Mouse (Mus musculus): ENCODE results near the gene Slc35f4.

Slc35f4 gene

DNA sequence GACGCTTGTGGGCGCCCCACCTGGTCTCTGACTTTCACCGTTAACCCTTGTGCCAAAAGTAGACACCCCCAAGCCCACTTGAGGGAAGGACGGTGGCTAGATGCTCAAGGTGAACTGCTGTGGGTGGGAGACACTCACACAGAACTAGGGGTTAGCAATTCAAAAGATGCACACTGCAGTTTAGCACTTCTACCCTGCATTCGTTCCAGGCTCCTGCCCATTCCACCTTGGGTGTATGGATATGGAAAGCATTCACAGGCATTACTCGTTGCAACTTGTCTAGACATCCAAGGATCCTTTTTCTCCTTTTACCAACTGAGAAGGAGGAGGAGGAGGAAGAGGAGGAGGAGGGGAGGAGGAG is at the start of gene Slc35f4:
Gene Slc35f4 (minus strand): TSS at position 116 of the 361 bp plus-strand sequence.
- DNase-seq (ENCODE audit: low read depth, low spot score) = no peak

DNA sequence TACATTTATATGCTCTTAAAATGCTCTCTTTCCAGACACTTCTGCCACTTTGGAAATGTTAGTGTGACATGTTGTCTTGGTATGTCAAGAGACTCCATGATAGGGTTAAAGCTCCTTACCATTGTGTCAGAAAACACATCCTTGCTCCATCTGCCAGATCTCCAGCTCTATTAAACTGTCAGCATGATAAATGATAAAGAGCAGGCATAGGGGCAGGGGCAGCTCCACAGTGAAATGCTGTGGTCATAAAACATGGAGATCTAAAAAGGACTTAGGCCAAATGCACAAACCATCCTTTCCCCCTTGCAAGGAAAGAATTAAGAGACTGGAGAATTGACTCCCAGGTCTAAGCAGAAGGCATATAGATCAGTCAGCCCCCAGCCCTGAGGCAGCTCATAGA is 42.5 kb upstream of the Slc35f4 start:
- no peak for DNase-seq (ENCODE audit: low read depth, low spot score)

DNA sequence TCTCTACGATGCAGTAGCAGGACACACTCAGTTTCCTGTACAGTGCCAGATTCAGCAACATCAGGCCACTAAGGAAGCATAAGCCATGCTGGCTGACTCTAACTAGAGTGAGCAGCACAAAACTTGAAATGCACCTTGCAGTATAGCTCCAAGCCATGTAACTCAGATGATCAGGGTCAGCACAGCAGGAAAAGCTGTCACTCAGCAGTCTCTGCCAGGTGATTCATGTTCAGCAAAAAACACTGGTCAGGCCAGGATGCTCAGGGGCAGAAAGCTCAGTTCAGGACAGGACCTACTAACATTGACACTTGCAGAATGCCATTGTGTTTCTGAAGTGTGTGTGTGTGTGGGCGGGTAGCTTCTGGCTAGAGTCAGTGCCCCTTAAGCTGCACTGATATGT is 34.9 kb upstream of the Slc35f4 start:
- no peak for DNase-seq (ENCODE audit: low read depth, low spot score)

DNA sequence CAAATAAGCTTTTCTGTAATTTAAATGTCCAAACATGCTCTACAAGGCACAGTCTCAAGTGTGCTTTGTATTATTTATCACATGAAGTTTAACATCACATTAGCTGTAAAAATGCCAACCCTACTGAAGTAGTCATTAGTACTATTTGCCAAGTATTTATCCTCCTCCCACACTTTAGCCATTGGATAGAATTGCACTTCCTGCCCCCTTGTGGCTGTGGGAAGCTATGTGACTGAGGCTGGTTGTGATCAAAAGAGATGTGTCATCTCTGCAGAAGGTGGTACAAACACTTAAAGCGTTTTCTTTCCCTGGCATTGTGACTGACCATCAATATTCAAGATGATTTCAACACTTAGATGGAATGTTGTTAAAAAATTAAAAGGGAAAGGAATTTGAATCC is 14.3 kb upstream of the Slc35f4 start:
- no peak for DNase-seq (ENCODE audit: low read depth, low spot score)

DNA sequence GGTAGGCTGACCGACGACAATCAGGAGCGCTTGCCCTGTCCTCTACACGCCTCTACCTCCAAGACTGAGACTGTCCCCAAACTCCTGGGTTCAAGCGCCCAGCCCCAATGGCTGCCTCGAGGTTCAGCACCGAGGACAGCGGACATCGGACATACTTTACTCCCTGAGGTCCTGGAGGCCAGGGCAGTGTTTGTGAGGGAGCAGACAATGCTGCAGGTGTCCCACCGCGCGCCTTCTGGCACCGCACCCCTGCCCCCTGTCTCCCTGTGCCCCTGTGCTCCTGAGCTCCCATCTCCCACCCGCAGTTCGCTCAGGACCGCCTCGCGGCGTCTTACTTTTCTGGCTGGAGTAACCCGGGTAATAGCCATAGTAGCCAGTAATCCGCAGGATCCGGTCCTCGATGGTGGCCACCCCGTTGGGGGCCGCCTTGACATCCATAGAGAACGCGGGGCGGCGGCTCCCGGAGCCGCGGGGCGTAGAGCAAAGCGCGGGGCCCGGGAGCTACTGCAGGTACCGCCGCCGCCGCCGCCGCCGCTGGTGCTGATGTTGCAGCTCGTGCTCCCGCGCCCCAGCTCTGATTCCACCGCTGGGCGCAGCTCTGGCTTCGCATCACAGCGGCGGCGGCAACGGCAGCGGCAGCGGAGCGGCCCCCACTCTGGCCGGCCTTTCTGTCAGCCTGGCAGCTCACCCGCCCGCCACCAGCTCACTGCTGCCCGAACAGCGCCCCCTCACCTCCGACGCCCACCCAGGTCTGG is 493 bp downstream of the Slc35f4 start:
- DNase-seq (ENCODE audit: low read depth, low spot score) = no peak

DNA sequence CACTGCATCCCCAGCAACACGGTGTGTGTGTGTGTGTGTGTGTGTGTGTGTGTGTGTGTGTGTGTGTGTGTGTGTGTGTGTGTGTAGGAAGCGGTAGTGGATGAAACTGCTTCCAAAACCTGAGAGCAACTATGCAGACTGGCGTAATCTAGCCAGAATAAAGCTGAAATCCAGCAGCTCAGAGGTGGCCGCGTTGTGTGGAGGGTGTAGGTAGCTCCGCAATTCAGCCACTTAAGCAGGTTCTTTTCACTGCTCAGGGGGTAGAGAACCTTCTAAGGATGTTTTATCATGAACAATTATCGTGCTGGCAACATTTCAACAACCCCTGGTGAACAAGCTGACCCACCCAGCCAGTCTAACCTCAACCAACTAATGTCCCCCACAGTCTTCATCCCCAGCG is 1.2 kb downstream of the Slc35f4 start:
- DNase-seq (ENCODE audit: low read depth, low spot score) = no peak

DNA sequence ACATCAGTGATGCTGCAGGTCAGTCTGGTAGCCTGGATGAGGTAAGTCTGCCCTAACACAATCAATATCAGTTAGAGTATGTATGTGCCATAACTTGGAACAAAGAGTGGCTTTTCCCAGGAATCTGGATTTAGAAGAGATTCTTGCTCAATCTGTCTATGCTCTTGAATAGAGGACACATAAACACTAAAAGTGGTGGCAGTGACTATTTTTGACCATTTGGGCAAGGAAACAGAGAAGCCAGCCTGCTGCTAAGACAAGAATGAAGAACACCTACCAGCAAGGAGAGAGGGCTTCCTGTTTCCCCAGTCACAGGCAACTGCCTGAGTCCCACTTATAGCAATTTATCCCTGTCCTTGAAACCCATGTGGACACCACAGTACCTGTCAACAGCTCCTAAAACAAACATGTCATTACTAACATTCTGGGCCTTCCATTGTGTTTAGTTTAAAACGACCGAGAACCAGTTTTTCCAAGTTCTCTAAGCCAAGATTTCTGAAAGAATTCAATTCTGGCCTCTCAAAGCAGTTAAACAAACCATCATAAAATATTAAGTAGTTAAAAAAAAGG is 10.7 kb downstream of the Slc35f4 start:
- no peak for DNase-seq (ENCODE audit: low read depth, low spot score)

DNA sequence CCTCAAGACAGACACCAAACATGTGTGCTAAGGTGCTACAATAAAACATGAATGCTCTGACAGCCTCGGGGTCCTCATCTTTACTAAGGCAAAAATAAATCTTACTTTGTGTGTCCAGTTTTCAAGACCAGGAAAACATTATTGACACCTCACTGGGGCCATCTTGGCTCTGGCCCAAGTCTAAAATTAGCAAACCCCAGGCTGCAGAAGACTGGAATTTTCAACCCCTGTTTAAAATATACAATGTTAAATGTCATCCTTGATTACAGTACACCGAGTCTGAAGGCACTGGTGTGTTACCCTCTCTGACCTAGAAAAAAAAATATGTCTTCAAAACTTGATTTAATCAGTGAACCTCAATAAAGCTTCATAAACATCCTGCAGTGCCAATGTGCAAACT is 11.7 kb downstream of the Slc35f4 start:
- no peak for DNase-seq (ENCODE audit: low read depth, low spot score)

DNA sequence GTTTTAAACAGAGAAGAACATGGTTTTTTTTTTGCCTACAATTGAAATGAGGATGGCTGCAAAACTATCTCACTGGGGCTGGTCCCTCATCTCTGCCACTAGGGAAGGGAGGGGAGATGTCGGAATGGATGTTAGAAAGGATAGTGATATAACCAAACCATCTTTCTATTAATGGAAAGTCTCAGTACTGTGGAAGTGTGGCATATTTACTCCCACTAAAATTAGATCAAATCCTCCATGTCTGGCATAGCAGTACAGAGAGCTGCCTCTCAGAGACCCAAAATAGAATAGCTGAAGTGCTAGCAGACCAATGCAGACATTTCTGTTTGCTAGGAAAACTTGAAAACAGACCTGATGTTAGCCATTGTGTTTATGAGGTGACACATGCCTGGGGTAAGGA is 30.7 kb downstream of the Slc35f4 start:
- DNase-seq (ENCODE audit: low read depth, low spot score) = no peak

DNA sequence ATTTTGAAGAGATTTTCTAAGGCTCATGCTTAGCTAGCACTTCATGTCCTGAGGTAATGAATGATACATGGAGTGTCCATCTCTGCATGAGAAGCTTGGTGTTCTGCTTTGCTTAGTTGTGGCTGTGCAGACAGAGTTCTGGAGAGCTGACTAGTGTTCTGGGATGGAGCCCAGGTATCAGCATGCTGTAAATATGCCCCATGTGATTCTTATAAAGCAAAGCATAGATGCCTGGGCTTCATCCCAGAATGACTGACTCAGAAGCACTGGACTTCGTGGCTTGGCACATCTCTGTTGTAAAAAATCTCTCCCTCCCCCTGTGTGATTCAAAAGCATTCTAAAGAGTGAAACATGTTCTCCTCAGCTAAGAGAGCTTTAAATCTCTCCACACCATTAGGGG is 32.1 kb downstream of the Slc35f4 start:
- no peak for DNase-seq (ENCODE audit: low read depth, low spot score)

DNA sequence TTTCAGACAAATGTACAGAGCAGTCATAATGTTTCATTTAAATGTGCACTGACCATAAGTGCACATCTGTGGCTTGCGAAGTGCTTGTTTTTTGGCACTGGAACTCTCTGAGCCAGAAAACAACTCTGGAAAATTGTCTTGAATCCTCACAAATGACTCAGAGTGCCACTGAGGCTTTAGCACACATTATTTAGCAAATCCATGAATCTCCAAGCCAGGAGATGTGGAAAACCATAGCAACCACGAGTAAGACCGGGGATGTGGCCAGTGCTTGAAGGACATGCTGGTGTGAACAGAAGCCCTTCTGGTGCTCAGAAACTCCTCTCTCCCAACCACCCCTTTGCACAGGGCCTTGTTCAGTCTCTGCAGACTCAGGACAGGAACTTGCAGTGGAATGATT is 33.3 kb downstream of the Slc35f4 start:
- DNase-seq (ENCODE audit: low read depth, low spot score) = no peak

DNA sequence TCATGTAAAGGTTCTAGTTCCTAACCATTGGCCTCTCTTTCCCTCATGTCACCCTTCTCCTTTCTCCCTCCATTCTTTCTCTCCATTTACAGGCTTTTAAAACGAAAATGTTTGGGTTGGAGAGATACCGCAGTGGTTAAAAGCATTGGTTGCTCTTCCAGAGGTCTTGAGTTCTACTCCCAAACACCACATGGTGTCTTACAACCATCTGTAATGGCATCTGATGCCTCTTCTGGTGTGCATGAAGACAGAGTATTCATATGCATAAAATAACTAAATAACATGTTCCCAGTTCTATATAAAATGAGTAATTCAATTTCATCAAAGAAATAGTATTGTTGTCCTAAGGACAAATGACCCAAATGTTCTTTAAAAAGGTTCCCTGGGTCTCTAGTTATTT is 49.2 kb downstream of the Slc35f4 start:
- DNase-seq (ENCODE audit: low read depth, low spot score) = no peak

DNA sequence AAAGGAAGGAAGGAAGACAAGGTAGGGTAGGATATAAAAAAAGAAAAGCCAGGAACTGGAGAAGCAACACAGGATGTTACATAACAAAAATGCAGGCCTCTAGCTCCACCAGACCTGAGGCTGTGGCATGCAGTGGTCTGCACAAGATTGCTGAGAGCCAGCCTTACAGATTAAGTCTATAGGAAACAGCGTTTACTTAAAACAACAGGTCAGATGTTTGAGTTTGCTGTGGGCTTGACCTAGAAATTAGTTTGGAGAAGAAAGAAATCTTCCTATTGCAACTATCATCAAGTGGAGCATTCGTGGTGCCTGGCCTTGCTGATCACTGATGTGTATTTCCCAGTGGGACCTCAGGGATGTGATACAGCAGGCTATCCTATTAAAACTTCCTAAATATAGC is 64.1 kb downstream of the Slc35f4 start:
- DNase-seq (ENCODE audit: low read depth, low spot score) = no peak

DNA sequence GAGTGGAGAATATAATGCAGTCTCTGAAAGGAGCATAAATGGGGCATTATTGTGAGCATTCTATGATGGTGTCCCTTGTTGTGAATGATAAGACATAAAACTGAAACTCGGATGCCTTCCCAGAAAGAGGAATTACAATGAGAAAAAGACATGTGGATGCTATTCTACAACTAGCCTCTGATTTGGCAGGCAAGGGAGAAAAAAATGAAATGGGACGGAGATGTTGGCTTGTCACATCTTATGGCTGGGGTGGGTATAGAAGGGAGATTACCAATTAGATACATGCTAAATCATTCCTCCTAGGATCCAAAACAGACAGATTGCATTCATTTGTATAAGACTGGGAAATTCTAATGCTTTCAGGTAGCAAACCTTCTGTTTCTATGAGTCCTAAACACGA is 65.0 kb downstream of the Slc35f4 start:
- no peak for DNase-seq (ENCODE audit: low read depth, low spot score)

DNA sequence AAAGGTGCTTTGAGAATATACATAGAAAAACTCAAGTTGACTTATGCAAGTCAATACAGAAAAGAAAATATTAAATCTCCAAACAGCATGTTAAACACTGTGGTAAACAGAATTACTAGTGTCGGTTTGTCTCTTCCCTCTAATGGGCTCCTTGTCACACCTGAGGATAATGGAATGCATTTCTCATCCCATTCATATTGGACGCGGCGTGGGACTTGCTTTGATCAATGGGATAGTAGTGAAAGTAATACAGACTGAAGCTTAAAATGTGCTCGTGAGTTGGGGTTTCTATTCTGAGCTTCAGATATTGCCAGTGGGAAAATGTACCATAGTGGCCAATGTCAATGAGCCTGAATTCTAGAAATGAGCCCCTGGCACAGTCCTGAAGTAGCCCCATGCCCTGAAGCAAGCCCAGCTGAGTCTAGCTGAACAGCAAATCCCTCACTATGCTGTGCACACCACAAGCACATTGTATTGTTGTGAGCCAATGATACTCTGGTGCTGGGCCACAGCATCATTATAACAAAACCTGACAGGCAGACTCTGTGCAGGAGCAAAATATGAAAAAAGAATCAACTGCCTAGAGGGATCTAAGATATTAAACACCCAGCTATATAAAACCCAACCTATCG is 71.4 kb downstream of the Slc35f4 start:
- no peak for DNase-seq (ENCODE audit: low read depth, low spot score)

DNA sequence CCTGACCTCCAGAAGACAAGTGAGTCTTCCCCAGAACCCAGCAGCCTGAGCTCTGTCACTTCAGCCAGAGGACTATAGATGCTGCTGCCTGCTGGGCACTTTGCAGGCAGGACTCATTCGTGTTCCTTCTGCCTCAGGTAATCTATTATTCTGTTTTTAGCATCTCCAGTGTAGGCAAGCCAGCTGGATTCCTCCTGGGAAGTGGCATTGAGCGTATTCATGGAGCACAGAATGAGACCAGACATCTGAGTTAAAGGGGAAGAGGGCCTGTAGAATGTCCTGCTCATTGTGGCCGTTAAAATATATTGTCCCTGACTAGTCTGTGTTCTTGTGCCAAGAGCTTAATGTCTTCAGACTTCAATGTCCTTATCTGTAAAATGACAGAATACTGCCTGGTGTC is 72.1 kb downstream of the Slc35f4 start:
- no peak for DNase-seq (ENCODE audit: low read depth, low spot score)

DNA sequence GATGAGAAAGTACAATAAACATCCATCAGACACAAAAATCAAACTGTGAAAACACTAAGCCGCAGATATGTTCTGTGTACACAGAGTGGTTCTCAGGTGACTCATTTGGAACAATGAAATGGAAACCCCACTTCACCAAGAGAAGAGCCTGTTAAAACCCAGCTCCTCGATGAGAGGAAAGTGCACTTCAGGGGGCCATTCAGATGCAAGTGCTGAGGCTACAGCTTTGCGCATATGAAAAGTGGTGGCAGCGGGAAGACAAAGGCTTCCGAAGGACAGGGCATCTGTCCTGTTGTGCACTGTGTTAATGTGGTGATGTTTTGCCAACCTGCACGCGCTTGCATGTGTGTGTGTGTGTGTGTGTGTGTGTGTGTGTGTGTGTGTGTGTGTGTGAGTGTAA is 78.2 kb downstream of the Slc35f4 start:
- DNase-seq (ENCODE audit: low read depth, low spot score) = no peak

DNA sequence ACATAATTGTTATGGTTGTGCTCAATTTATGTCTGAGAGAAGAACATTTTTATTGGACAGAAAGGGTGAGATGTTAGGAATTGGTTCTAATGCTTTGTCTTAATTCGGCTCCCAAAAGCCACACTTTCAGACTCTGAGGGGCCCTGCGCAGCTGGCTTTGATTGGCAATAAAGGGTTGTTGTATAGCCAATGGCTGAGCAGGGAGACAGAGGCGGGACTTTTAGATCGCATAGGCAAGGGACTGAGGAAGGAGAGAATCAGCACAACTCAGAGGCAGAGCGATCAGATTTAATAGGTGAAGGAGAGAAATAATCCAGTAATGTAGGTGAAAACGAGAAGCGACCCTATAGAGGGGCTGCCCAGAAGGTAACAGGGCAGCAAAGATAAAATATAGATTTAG is 79.4 kb downstream of the Slc35f4 start:
- no peak for DNase-seq (ENCODE audit: low read depth, low spot score)

DNA sequence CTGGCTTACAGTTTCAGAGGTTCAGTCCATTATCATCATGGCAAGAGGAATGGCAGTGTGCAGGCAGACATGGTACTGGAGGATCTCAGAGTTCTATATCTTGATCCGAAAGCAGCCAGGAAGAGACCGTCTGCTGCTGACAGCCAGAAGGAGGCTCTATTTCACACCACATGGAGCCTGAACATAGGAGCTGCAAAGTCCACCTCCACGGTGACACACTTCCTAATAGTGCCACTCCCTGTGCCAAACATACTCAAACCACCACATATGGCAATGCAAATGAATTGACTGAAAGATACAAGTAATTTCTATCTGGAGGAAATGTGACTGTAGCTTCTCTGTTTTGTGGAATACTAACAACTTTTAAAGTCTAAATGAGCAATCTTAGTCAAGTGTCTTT is 89.0 kb downstream of the Slc35f4 start:
- no peak for DNase-seq (ENCODE audit: low read depth, low spot score)

DNA sequence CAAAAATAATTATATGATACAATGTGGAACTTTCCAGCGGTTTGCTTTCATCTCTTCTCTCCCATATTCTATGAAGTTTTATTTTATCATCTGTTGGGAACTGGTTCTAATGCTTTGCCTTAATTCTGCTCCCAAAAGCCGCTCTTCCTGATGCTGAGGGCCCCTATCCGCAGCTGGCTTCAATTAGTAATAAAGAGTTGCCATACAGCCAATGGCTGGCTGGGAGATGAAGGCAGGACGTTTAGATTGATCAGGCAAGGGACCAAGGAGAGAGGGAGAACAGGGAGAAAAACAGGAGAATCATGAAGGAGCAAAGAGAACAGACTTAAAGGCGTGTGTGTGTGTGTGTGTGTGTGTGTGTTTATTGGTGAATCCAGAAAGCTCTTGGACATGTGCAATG is 94.0 kb downstream of the Slc35f4 start:
- no peak for DNase-seq (ENCODE audit: low read depth, low spot score)

DNA sequence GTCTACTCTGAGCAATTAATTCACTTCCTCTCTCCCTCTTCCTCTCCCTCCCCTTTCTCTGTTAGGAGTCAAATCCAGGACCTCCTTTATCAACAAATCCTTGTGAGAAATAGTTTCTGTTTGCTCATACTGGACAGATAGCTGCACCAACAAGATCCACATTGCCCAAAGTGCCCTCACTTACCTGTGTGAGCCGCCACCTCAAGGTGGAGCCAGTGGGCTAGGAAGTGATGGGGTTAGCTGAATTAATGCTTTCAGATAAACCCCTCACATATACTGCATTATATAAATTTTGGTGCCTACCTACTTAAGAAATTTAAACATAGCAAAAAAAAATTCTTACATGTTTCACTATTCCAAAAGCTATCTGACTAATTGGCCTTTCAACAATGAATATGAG is 133.4 kb downstream of the Slc35f4 start:
- no peak for DNase-seq (ENCODE audit: low read depth, low spot score)

DNA sequence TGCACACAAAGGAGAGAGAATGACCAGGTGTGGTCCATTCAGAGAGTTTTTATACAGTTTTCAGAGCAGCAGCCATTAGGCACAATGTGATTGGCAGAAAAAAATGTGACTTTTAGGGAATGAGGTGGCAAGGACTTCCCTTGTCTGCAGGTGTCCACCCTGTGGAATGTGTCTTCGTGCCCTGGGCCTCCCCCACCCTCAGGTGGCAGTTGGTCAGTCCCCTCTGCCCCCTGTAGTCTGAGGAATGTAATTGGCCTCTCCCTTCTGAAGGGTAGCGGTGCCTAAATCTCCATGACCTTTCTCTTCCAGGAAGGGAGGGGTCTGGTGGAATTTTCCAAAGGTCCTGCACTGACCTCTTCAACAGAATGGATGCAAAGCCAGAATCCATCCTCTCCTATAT is 163.7 kb downstream of the Slc35f4 start:
- no peak for DNase-seq (ENCODE audit: low read depth, low spot score)

DNA sequence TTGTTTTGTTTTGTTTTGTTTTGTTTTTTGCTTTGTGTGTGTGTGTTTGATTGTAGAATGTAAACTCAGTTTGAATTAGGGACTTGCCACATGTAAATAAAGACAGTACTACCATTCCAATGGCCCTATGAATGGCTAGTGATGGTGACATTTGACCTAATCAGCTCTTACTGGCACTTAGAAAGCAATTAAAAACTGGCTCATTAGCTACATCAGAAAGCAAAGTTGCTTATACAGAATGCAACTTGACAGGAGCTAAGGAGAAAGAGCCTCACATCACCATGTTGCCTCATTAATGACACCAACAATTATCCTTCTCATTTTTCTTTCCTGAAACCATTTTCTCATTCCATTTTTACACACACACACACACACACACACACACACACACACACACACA is 170.3 kb downstream of the Slc35f4 start:
- DNase-seq (ENCODE audit: low read depth, low spot score) = no peak

DNA sequence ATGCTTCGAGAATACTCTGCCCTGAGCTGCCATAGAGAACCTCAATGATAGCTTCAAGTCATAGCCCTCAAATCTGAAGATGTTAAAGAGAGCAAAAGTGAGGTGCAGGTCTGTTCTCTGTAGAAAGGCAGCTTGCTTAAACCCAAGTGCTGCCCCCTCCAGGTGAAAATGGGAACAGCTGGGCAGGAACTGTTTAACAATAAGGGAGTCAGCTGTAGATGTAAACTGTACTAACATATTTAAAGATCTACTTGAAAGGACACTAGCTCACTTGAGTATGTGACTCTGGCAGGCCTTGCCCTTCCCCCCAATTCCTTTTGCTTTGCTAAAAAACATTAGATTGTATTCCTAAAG is 177.0 kb downstream of the Slc35f4 start:
- peak; percentile 3 for DNase-seq (ENCODE audit: low read depth, low spot score)

Measured in retina, adult 2 months (tissue).